Mouse (Mus musculus): ENCODE data around the gene Gm21788. TPM values are rescaled to one million over a fixed set of nuclear protein-coding genes. Genes with fewer than 3 reads are reported as not detected.
"Not testable (repeated sequence)": the region's sequence is repeated elsewhere in the genome, so short reads cannot be mapped to it uniquely, and the experiment has no call there.

Gm21788 gene
- not detected in 2 replicates for polyA plus RNA-seq (2015; fragmentation: Nextera tagmentation; extraction: Ambion mirVana)

GRCm38 (mm10) chrY:7404710-7405109, at the start of gene Gm21788:
Gene Gm21788 (plus strand): TSS chrY:7405010.
- not testable (repeated sequence) for H3K9ac ChIP-seq; H3K27me3 ChIP-seq; H3K4me2 ChIP-seq; H3K36me3 ChIP-seq; ATAC-seq (ENCODE audit: low FRiP score, low read depth); H3K4me3 ChIP-seq; H3K27ac ChIP-seq (replicated peaks); H3K4me1 ChIP-seq (replicated peaks); H3K9me3 ChIP-seq
- no CpG with 5 or more reads among the region's 3 CpGs for WGBS

Other genes starting within 250 kb of the Gm21788 start
- gene Gm21244, start 235.7 kb upstream of the Gm21788 start, polyA plus RNA-seq (2015; fragmentation: Nextera tagmentation; extraction: Ambion mirVana): not detected in 2 replicates
- not detected in 2 replicates for gene Gm28998, start 151.2 kb upstream of the Gm21788 start, polyA plus RNA-seq (2015; fragmentation: Nextera tagmentation; extraction: Ambion mirVana)
- gene Gm20826, start 233.5 kb downstream of the Gm21788 start, polyA plus RNA-seq (2015; fragmentation: Nextera tagmentation; extraction: Ambion mirVana): 0.03 TPM in 1 of 2 replicates, not detected in the other

Measured in hindbrain, embryonic 15.5 days (tissue).